Mouse (Mus musculus) liver, postnatal 0 days (tissue): Measurements from ENCODE around the gene Chrnb1. TPM values are rescaled to one million over a fixed set of nuclear protein-coding genes. Genes with fewer than 3 reads are reported as not detected.
A peak's percentile ranks its signal among the peaks of the same experiment; 100 is the strongest.

Source experiments
- ATAC-seq: fragments of 200-750 bp; cut with Nextera tagmentation; 2 replicates; pipeline ENCODE4 v1.8.0; 2017; ENCODE audit warnings: mild to moderate bottlenecking, moderate library complexity
- DNase-seq: peaks from one replicate; pipeline ENCODE4 v3.0.0-alpha.2; 2016
- H3K27ac ChIP-seq: fragments of 300-500 bp; sonication (generic); 2 replicates; pipeline ENCODE4 v1.5.1; 2014; ENCODE audit warnings: antibody characterized with exemption, moderate library complexity, mild to moderate bottlenecking, low read depth
- H3K27me3 ChIP-seq: fragments of 300-500 bp; sonication (generic); 2 replicates; pipeline ENCODE4 v1.6.1; 2014; ENCODE audit warnings: low read length, control low read depth, mixed read lengths; ENCODE audit not compliant: insufficient read depth
- H3K36me3 ChIP-seq: fragments of 300-500 bp; sonication (generic); replicated peaks from 2 replicates; pipeline ENCODE4 v1.6.1; 2014; ENCODE audit warnings: mild to moderate bottlenecking, control low read depth, low read length, moderate library complexity, mixed read lengths; ENCODE audit not compliant: insufficient read depth
- H3K4me1 ChIP-seq: fragments of 300-500 bp; sonication (generic); 2 replicates; pipeline ENCODE4 v1.6.1; 2014; ENCODE audit warnings: antibody characterized with exemption, mild to moderate bottlenecking, control low read depth; ENCODE audit not compliant: insufficient read depth
- H3K4me2 ChIP-seq: fragments of 300-500 bp; sonication (generic); 2 replicates; pipeline ENCODE4 v1.6.1; 2014; ENCODE audit warnings: low read depth, mild to moderate bottlenecking, low read length, moderate library complexity, mixed read lengths
- H3K4me3 ChIP-seq: fragments of 300-500 bp; sonication (generic); 2 replicates; pipeline ENCODE4 v1.5.1; 2014; ENCODE audit warnings: low read depth, low read length
- H3K9ac ChIP-seq: fragments of 300-500 bp; sonication (generic); replicated peaks from 2 replicates; pipeline ENCODE4 v1.6.1; 2014; ENCODE audit warnings: mild to moderate bottlenecking, moderate library complexity
- H3K9me3 ChIP-seq: fragments of 300-500 bp; sonication (generic); 2 replicates; pipeline ENCODE4 v1.6.1; 2016; ENCODE audit warnings: mild to moderate bottlenecking, control low read depth, low read length, mixed read lengths
- CTCF ChIP-seq: sonication (generic); IDR thresholded peaks from 2 replicates; pipeline ENCODE4 v1.5.1; 2016; ENCODE audit warnings: antibody characterized with exemption, low read depth
- EP300 ChIP-seq: IDR thresholded peaks from 2 replicates; pipeline ENCODE4 v1.6.1; 2016; ENCODE audit warnings: antibody characterized with exemption, low read depth, mild to moderate bottlenecking
- WGBS: fragments of 180-500 bp; shearing (Covaris S2); extraction: QIAGEN DNeasy Blood & Tissue Kit; methylation state at CpG from one replicate; pipeline ENCODE4 v1.1.7; 2014; ENCODE audit not compliant: insufficient replicate concordance; 5-methylcytosine and 5-hydroxymethylcytosine counted together
- polyA plus RNA-seq: library from polyadenylated mRNA; unstranded; fragments of >200 nt; fragmentation: Nextera tagmentation; extraction: Ambion mirVana; gene quantifications from 2 replicates; pipeline ENCODE4 v1.2.1, GENCODE M21; 2015

The Chrnb1 gene
- polyA plus RNA-seq, 1 experiment from 2014 or later = 0.73 TPM

DNA sequence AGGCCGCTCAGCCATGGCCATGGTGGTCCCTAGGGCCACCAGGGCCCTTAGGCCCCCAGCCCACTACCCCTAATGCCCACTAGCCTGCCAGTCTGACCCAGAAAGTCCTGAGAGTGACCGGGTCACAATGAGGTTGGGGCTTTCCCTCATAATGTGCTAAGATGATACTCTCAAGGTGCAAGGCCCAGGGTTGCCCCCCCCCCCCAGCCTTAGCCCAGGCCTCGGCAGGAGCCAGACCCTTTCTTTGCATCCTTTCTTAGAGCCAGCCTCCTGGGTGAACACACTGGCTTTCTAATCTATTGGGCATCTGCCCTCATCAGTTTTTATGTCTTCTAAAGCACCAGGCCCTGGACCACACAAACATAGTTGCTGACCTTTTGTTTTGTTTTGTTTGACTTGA lies 26.3 kb upstream of the Chrnb1 start, which contains the start of gene Spem1:
Gene Spem1, minus strand, starts transcription at position 101 of the 400 bp plus-strand sequence.
- no peak within 1 kb of the TSS for H3K27ac ChIP-seq
- no peaks in the 10 kb centered on the region for H3K4me1 ChIP-seq
- no peak within 1 kb of the TSS for H3K4me2 ChIP-seq
- no peaks in the 10 kb centered on the region for H3K36me3 ChIP-seq
- no peak for ATAC-seq
- H3K27me3 ChIP-seq = no peaks in the 10 kb centered on the region
- H3K9me3 ChIP-seq = no peaks in the 10 kb centered on the region
- DNase-seq = no peak
- H3K4me3 ChIP-seq = no peak within 1 kb of the TSS
- WGBS = 61% methylated on average over 2 of the region's 3 CpGs
- no peak within 1 kb of the TSS for H3K9ac ChIP-seq
- TF ChIP-seq CTCF (no peak), EP300 (no peak)

DNA sequence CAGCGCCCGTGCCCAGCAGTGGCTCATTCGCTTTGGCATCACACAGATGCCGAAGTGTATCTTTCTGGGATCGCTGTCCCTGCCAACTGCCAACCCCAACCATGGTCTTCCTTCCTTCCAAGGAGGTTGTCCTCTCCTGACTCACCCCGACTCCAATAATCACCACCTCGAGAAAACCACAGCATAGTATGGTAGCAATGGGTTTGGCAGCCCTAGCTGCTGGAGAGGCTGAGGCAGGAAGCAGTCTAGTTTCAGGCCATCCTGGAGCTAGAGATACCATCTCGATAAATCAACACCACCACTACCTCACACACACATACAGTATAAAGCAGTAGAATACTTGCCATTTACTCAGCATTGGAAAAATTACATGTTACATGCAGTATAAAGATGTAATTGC lies 23.1 kb upstream of the Chrnb1 start:
- Histone ChIP-seq H3K4me2 (no peak overlapping the region), H3K4me3 (no peak overlapping the region), H3K9ac (no peak overlapping the region), H3K27ac (no peak overlapping the region), H3K27me3 (no peaks in the 10 kb centered on the region), H3K36me3 (no peaks in the 10 kb centered on the region), H3K4me1 (no peaks in the 10 kb centered on the region), H3K9me3 (no peaks in the 10 kb centered on the region)
- 74% methylated on average over 8 of the region's 8 CpGs for WGBS
- no peak for TF ChIP-seq EP300
- TF ChIP-seq CTCF = no peak
- DNase-seq = no peak
- ATAC-seq = no peak

DNA sequence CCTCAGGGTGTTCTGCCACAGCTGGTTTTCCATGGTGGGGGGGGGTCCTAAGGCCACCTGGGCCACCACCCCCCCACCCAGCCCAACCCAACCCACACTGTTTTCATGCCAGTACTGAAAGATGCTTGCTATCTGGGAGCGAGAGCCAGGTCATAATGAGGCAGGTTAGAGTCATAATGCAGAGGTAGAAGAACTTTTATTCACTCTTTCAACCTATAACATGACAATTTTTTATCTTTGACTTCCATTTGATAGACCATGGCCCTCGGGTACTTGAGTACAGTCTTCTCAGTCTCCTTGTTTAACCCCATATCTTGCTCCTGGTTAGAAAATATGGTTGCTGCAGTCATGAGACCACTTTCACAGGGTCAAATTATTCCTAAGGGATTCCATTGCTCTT lies 22.6 kb upstream of the Chrnb1 start, which contains the start of gene Spem2:
Gene Spem2, minus strand, starts transcription at position 101 of the 400 bp plus-strand sequence.
- Histone ChIP-seq H3K36me3 (no peaks in the 10 kb centered on the region), H3K9ac (no peak within 1 kb of the TSS), H3K4me3 (no peak within 1 kb of the TSS), H3K27me3 (no peaks in the 10 kb centered on the region), H3K4me1 (no peaks in the 10 kb centered on the region), H3K27ac (no peak within 1 kb of the TSS), H3K9me3 (no peaks in the 10 kb centered on the region), H3K4me2 (no peak within 1 kb of the TSS)
- no peak for TF ChIP-seq CTCF
- no peak for TF ChIP-seq EP300
- no peak for ATAC-seq
- 74% methylated on average over 2 of the region's 2 CpGs for WGBS
- DNase-seq = no peak

DNA sequence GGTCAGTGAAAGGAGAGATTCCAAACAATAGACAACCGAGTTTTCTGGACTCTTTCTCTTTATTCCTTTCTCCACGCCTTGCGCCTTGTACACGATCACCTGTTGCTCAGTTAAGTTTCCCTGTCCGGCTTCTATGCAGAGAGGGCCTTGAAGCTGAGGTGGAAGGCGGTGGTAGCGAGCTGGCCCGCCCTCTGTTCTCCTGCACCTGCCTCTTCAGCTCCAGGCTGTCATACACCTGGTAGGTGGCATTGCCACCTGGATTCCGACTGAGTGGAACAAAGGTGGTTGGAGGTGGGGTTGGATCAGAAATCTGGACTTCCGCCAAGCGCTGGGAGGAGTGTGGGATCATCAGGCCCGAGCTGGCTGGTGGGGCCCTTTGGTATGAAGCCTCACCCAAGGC lies 20.8 kb upstream of the Chrnb1 start:
- 87% methylated on average over 12 of the region's 12 CpGs for WGBS
- TF ChIP-seq EP300 = no peak
- no peak for TF ChIP-seq CTCF
- no peaks in the 10 kb centered on the region for H3K27me3 ChIP-seq

DNA sequence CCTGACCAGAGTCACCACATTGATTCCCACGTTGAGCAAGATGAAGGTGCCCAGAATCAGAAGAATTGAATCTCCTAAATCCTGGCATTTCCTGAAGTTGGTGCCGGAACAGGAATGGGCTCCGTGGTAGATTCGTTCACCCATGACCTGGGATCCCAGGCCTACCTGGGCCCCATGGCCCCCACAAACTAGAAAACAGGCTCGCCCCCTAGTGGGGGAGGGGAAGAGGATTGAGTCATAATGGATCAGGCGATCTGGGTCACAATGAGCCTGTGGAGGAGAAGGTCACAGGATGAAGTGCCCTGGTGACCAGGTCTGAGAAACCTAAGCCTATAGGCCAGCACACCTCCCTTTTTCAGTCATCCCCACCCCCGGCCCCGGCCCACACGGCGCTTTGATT lies 19.4 kb upstream of the Chrnb1 start, which contains the start of gene Gm39566:
Gene Gm39566, minus strand, starts transcription at position 144 of the 400 bp plus-strand sequence.
- Histone ChIP-seq H3K4me3 (no peak within 1 kb of the TSS), H3K36me3 (no peaks in the 10 kb centered on the region), H3K9me3 (no peaks in the 10 kb centered on the region), H3K27ac (no peak within 1 kb of the TSS), H3K27me3 (no peaks in the 10 kb centered on the region), H3K4me2 (no peak within 1 kb of the TSS), H3K4me1 (no peaks in the 10 kb centered on the region), H3K9ac (no peak within 1 kb of the TSS)
- 54% methylated on average over 10 of the region's 10 CpGs for WGBS
- ATAC-seq (no peak), DNase-seq (no peak)
- TF ChIP-seq CTCF (peak; percentile 24; the same call in 1 of the 2 replicates), EP300 (no peak)

More for the DNA sequence above, 20.8 kb upstream of the Chrnb1 start:
- ATAC-seq (no peak), DNase-seq (no peak)
- Histone ChIP-seq H3K9ac (no peak overlapping the region), H3K27ac (no peak overlapping the region), H3K4me2 (no peak overlapping the region), H3K36me3 (no peaks in the 10 kb centered on the region), H3K4me3 (no peak overlapping the region), H3K9me3 (no peaks in the 10 kb centered on the region), H3K4me1 (no peaks in the 10 kb centered on the region)

DNA sequence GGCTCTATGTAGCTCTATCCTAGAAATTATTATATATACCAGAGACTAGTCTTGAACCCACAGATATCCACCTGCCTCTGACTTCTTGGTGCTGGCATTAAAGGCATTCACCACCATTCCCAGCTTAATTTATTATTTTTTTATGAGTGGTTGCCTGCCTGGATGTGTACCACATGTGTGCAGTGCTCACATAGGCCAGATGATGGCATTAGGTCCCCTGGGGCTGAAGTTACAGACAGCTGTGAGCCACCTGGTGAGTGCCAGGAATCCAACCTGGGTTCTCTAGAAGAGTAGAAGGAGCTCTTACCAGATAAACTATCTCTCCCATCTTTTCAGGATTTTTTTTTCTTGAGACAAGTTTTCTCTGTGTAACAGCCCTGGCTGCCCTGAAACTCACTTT lies 14.5 kb upstream of the Chrnb1 start:
- H3K36me3 ChIP-seq = no peaks in the 10 kb centered on the region
- TF ChIP-seq CTCF (peak; percentile 26; the same call in 1 of the 2 replicates), EP300 (no peak)
- no peak overlapping the region for H3K4me2 ChIP-seq
- no peaks in the 10 kb centered on the region for H3K4me1 ChIP-seq
- ATAC-seq (no peak), DNase-seq (no peak)
- no peak overlapping the region for H3K4me3 ChIP-seq
- no peak overlapping the region for H3K27ac ChIP-seq
- H3K27me3 ChIP-seq = peaks cover 10% of the 10 kb centered on the region
- no peak overlapping the region for H3K9ac ChIP-seq
- H3K9me3 ChIP-seq = no peaks in the 10 kb centered on the region

DNA sequence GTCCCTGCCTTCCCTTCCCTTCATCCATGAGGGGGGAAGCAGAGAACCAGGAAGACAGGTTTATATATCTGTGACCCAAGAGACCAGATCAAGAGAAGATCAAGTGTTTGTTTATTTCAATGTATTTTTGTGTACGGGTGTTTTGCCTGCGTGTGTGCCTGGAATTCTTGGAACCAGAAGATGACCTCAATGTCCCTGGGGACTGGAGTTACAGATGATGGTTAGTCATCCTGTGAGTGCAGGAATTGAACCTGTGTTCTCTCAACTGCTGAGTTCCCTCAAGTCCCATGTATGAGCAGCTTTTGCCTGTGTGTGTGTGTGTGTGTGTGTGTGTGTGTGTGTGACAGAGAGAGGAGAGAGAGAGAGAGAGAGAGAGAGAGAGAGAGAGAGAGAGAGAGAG lies 11.9 kb upstream of the Chrnb1 start:
- 72% methylated on average over 2 of the region's 2 CpGs for WGBS
- TF ChIP-seq CTCF (no peak), EP300 (no peak)
- ATAC-seq (no peak), DNase-seq (no peak)
- no peaks in the 10 kb centered on the region for H3K9me3 ChIP-seq
- H3K9ac ChIP-seq = no peak overlapping the region
- no peak overlapping the region for H3K27ac ChIP-seq
- H3K4me2 ChIP-seq = no peak overlapping the region
- peaks cover 37% of the 10 kb centered on the region for H3K27me3 ChIP-seq
- peaks cover 20% of the 10 kb centered on the region for H3K4me1 ChIP-seq
- H3K36me3 ChIP-seq = no peaks in the 10 kb centered on the region
- H3K4me3 ChIP-seq = no peak overlapping the region
